Comparison of ENCODE assay signal across 19 mouse cellular contexts in genomic region chr1:185071566-185071965, GRCm38 (mm10).
DNase-seq lines count a peak whose midpoint lies in the region; ATAC-seq lines count a peak whose summit lies in the region.
"Had no signal": no experiment of that assay in that cellular context is flagged by ENCODE, and none has a peak within 500 bp of the region (broad histone marks: within the 10 kb centered on the region; RNA-seq: fewer than 3 reads in every experiment).

No protein-coding gene starts in this region.

- H3K9me3 ChIP-seq in liver, embryonic 12.5 days (replicated peaks), result 0 out of 2 replicates have a peak, but pooled peaks cover 3% of the 10 kb centered on the region
- H3K9me3 ChIP-seq in hindbrain, embryonic 10.5 days, result no peaks in the 10 kb centered on the region
- H3K9me3 ChIP-seq: hindbrain, embryonic 15.5 days; limb, embryonic 10.5 days; midbrain, embryonic 15.5 days had no signal

- no peaks in the 10 kb centered on the region for H3K36me3 ChIP-seq in liver, embryonic 12.5 days
- no peaks in the 10 kb centered on the region for H3K36me3 ChIP-seq in hindbrain, embryonic 10.5 days
- H3K36me3 ChIP-seq: hindbrain, embryonic 15.5 days; limb, embryonic 10.5 days; midbrain, embryonic 15.5 days had no signal

- H3K27me3 ChIP-seq in liver, embryonic 12.5 days (replicated peaks), result no peaks in the 10 kb centered on the region
- H3K27me3 ChIP-seq in hindbrain, embryonic 10.5 days (ENCODE audit: insufficient read depth, poor library complexity, severe bottlenecking), result no peaks in the 10 kb centered on the region
- H3K27me3 ChIP-seq: hindbrain, embryonic 15.5 days; midbrain, embryonic 15.5 days had no signal

- no peak overlapping the region for H3K4me3 ChIP-seq in liver, embryonic 12.5 days
- no peak overlapping the region for H3K4me3 ChIP-seq in hindbrain, embryonic 10.5 days
- H3K4me3 ChIP-seq: hindbrain, embryonic 15.5 days; left cerebral cortex, adult 2 months; limb, embryonic 10.5 days; midbrain, embryonic 15.5 days had no signal

- ATAC-seq in inflammation-experienced regulatory T-cells, adult 6 months, result peak; percentile 25
- peak; percentile 91 for ATAC-seq in liver, embryonic 12.5 days
- ATAC-seq: midbrain, embryonic 15.5 days had no signal

- peak overlapping the region; percentile 25; the same call in 1 of the 2 replicates for H3K4me2 ChIP-seq in liver, embryonic 12.5 days
- H3K4me2 ChIP-seq: hindbrain, embryonic 15.5 days; lung, embryonic 14.5 days; midbrain, embryonic 15.5 days had no signal

- WGBS in liver, embryonic 12.5 days (ENCODE audit: insufficient replicate concordance), result 42% methylated on average over 7 of the region's 7 CpGs
- WGBS in hindbrain, embryonic 10.5 days, result 72% methylated on average over 7 of the region's 7 CpGs

- H3K4me1 ChIP-seq in liver, embryonic 12.5 days, result peaks cover 17% of the 10 kb centered on the region
- H3K4me1 ChIP-seq in hindbrain, embryonic 10.5 days (replicated peaks), result peaks cover 3% of the 10 kb centered on the region; the same call in 1 of the 2 replicates
- H3K4me1 ChIP-seq: hindbrain, embryonic 15.5 days; limb, embryonic 10.5 days; midbrain, embryonic 15.5 days had no signal

- H3K27ac ChIP-seq in liver, embryonic 12.5 days, result no peak overlapping the region
- H3K27ac ChIP-seq in hindbrain, embryonic 10.5 days, result no peak overlapping the region
- H3K27ac ChIP-seq: hindbrain, embryonic 15.5 days; left cerebral cortex, adult 2 months; limb, embryonic 10.5 days; macrophage; midbrain, embryonic 15.5 days had no signal

- no peak overlapping the region for H3K9ac ChIP-seq in liver, embryonic 12.5 days
- H3K9ac ChIP-seq: hindbrain, embryonic 15.5 days; lung, embryonic 14.5 days; midbrain, embryonic 15.5 days had no signal

- DNase-seq in ovary, adult 18-20 months (ENCODE audit: low spot score), result peak; percentile 43
- no peak for DNase-seq in ovary, postnatal 10 days (ENCODE audit: low spot score)
- peak; percentile 66 to 84 for DNase-seq in natural killer cell, adult 2 months (ENCODE audit: low spot score in 2 of 2)
- no peak for DNase-seq in adrenal gland, postnatal 14 days
- DNase-seq in thymus, postnatal 0 days (ENCODE audit: low spot score), result no peak
- DNase-seq in hindbrain, embryonic 10.5 days (ENCODE audit: low spot score), result no peak
- DNase-seq: adrenal gland, postnatal 36 days; cerebellum, postnatal 10 days; kidney, adult 9 months; right cerebral cortex, adult 18-20 months; thymus, postnatal 14 days had no signal

Comparison
In these comparisons a context has a peak if more than half of its experiments do, and no peak if none do; other contexts are left out.
1. DNase-seq: peak in ovary, adult 18-20 months (single experiment) and natural killer cell, adult 2 months (2 of 2); none in ovary, postnatal 10 days (single experiment), adrenal gland, postnatal 14 days (single experiment), thymus, postnatal 0 days (single experiment) and hindbrain, embryonic 10.5 days (single experiment).